Mouse (Mus musculus): ENCODE results near the gene Ak7. TPM values are rescaled to one million over a fixed set of nuclear protein-coding genes. Genes with fewer than 3 reads are reported as not detected.

Ak7 gene
- polyA plus RNA-seq, 1 experiment from 2014 or later, result 2.1 TPM

DNA sequence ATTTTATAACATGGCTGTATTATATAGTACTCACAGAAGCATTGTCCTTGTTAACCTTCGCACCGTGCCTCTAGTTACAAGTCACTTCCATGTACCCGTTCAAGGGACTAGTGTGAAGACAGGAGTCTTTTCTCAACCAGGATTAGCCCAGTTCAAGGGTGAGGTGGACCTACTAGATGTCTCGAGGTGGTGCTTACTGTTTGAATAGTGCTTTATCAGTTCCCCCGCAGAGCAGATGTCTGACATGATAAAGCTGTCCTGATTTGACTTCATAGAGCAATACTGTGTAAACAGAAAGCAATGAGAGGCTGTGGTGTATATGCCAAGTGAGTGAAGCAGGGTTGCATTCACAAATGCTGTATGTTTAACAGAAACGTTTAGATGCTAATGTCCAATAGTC is 104.8 kb downstream of the Ak7 start:
- DNase-seq (ENCODE audit: low spot score), result no peak
- no peaks in the 10 kb centered on the region for H3K4me1 ChIP-seq (replicated peaks)
- H3K27ac ChIP-seq, result no peak overlapping the region
- H3K4me3 ChIP-seq, result no peak overlapping the region
- H3K36me3 ChIP-seq, result peaks cover 100% of the 10 kb centered on the region
- H3K9me3 ChIP-seq, result no peaks in the 10 kb centered on the region
- WGBS, result 93% methylated on average over 6 of the region's 6 CpGs
- no peaks in the 10 kb centered on the region for H3K27me3 ChIP-seq (ENCODE audit: insufficient read depth, poor library complexity, severe bottlenecking)

- H3K27me3 ChIP-seq (ENCODE audit: insufficient read depth, poor library complexity, severe bottlenecking), result no peaks in the 10 kb centered on the region
- H3K4me1 ChIP-seq (replicated peaks), result no peaks in the 10 kb centered on the region
- 90% methylated on average over 6 of the region's 6 CpGs for WGBS
- no peak overlapping the region for H3K27ac ChIP-seq
- DNase-seq (ENCODE audit: low spot score), result no peak
- peaks cover 98% of the 10 kb centered on the region for H3K36me3 ChIP-seq
- no peaks in the 10 kb centered on the region for H3K9me3 ChIP-seq
- no peak overlapping the region for H3K4me3 ChIP-seq
These were observed 108.2 kb downstream of the Ak7 start for GRCm38 (mm10) chr12:105813957-105814356.

- Histone ChIP-seq H3K27ac (no peak overlapping the region), H3K27me3 (ENCODE audit: insufficient read depth, poor library complexity, severe bottlenecking) (no peaks in the 10 kb centered on the region), H3K4me1 (replicated peaks) (no peaks in the 10 kb centered on the region), H3K36me3 (peaks cover 100% of the 10 kb centered on the region), H3K9me3 (no peaks in the 10 kb centered on the region), H3K4me3 (no peak overlapping the region)
- no peak for DNase-seq (ENCODE audit: low spot score)
- 91% methylated on average over 4 of the region's 4 CpGs for WGBS
These were observed 117.7 kb downstream of the Ak7 start for GRCm38 (mm10) chr12:105823472-105823871.

GRCm38 (mm10) chr12:105824743-105825142 is 119.0 kb downstream of the Ak7 start:
- H3K27me3 ChIP-seq (ENCODE audit: insufficient read depth, poor library complexity, severe bottlenecking), result no peaks in the 10 kb centered on the region
- no peaks in the 10 kb centered on the region for H3K4me1 ChIP-seq (replicated peaks)
- no peak for DNase-seq (ENCODE audit: low spot score)
- no peak overlapping the region for H3K27ac ChIP-seq
- H3K36me3 ChIP-seq, result peaks cover 100% of the 10 kb centered on the region
- no peak overlapping the region for H3K4me3 ChIP-seq
- 86% methylated on average over 8 of the region's 8 CpGs for WGBS
- no peaks in the 10 kb centered on the region for H3K9me3 ChIP-seq

DNA sequence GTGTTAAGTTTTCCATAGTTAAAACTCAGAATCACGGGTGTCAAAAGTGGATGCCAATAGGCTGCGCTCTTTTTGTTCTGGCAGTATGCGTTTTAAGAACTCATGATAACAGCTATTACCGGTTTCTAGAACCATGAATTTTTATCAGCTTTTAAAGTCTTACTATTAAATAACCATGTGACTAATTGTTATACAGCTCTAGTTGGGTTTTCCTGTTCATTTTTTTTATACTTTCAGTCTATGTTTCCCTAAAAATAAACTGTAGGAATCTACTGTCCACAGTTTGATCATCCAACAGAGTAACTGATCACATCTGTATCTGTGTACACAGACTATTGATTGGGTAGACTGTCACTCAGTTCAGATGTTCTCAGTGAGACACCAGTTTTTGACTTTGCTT is 119.5 kb downstream of the Ak7 start:
- H3K4me1 ChIP-seq (replicated peaks), result no peaks in the 10 kb centered on the region
- WGBS, result 96% methylated on average over 4 of the region's 4 CpGs
- no peak overlapping the region for H3K4me3 ChIP-seq
- no peaks in the 10 kb centered on the region for H3K9me3 ChIP-seq
- H3K36me3 ChIP-seq, result peaks cover 100% of the 10 kb centered on the region
- H3K27me3 ChIP-seq (ENCODE audit: insufficient read depth, poor library complexity, severe bottlenecking), result no peaks in the 10 kb centered on the region
- H3K27ac ChIP-seq, result no peak overlapping the region
- no peak for DNase-seq (ENCODE audit: low spot score)

Other genes starting within 250 kb of the Ak7 start
- 0.61 and 0.64 TPM in 2 replicates for gene Bdkrb2, start 142.8 kb upstream of the Ak7 start, polyA plus RNA-seq (2016; fragmentation: Nextera tagmentation; extraction: Ambion mirVana)
- 0.12 TPM in 2 replicates for gene Bdkrb1, start 102.9 kb upstream of the Ak7 start, polyA plus RNA-seq (2016; fragmentation: Nextera tagmentation; extraction: Ambion mirVana)
- gene Gskip, start 21.1 kb upstream of the Ak7 start, polyA plus RNA-seq (2016; fragmentation: Nextera tagmentation; extraction: Ambion mirVana), result 40.5 and 40.6 TPM in 2 replicates
- gene Atg2b, start 20.8 kb upstream of the Ak7 start, polyA plus RNA-seq (2016; fragmentation: Nextera tagmentation; extraction: Ambion mirVana), result 10.7 and 11.4 TPM in 2 replicates
- gene Papola, start 78.7 kb downstream of the Ak7 start, polyA plus RNA-seq (2016; fragmentation: Nextera tagmentation; extraction: Ambion mirVana), result 268 and 286 TPM in 2 replicates

Measured in hindbrain, embryonic 10.5 days (tissue).